Mouse (Mus musculus) kidney, embryonic 15.5 days (tissue): ENCODE results near the gene Ints5. TPM values are rescaled to one million over a fixed set of nuclear protein-coding genes. Genes with fewer than 3 reads are reported as not detected.

Source experiments
- ATAC-seq: fragments of 200-750 bp; cut with Nextera tagmentation; replicated peaks from 2 replicates; pipeline ENCODE4 v1.8.0; 2017; ENCODE audit warnings: moderate TSS enrichment; ENCODE audit not compliant: low FRiP score
- H3K27ac ChIP-seq: fragments of 300-500 bp; sonication (generic); 2 replicates; pipeline ENCODE4 v1.5.1; 2015; ENCODE audit warnings: mild to moderate bottlenecking, inconsistent platforms
- H3K27me3 ChIP-seq: fragments of 300-500 bp; sonication (generic); 2 replicates; pipeline ENCODE4 v1.6.1; 2015; ENCODE audit warnings: inconsistent platforms
- H3K36me3 ChIP-seq: fragments of 300-500 bp; sonication (generic); 2 replicates; pipeline ENCODE4 v1.6.1; 2015; ENCODE audit warnings: inconsistent platforms
- H3K4me1 ChIP-seq: fragments of 300-500 bp; sonication (generic); 2 replicates; pipeline ENCODE4 v1.6.1; 2015; ENCODE audit warnings: inconsistent platforms
- H3K4me2 ChIP-seq: fragments of 300-500 bp; sonication (generic); 2 replicates; pipeline ENCODE4 v1.6.1; 2015; ENCODE audit warnings: moderate library complexity, mild to moderate bottlenecking, inconsistent platforms
- H3K4me3 ChIP-seq: fragments of 300-500 bp; sonication (generic); replicated peaks from 2 replicates; pipeline ENCODE4 v1.5.1; 2015; ENCODE audit warnings: mild to moderate bottlenecking, inconsistent platforms
- H3K9ac ChIP-seq: fragments of 300-500 bp; sonication (generic); 2 replicates; pipeline ENCODE4 v1.6.1; 2015; ENCODE audit warnings: mild to moderate bottlenecking, inconsistent platforms
- H3K9me3 ChIP-seq: fragments of 300-500 bp; sonication (generic); replicated peaks from 2 replicates; pipeline ENCODE4 v1.6.1; 2016; ENCODE audit warnings: inconsistent platforms
- WGBS: fragments of 180-500 bp; shearing (Covaris S2); methylation state at CpG from one replicate; pipeline ENCODE4 v1.1.7; 2015; ENCODE audit warnings: mixed read lengths; 5-methylcytosine and 5-hydroxymethylcytosine counted together
- microRNA-seq: library from miRNA; unstranded; fragments of <30 nt; microRNA quantifications from one replicate; pipeline ENCODE4, GENCODE M21; 2016
- polyA plus RNA-seq: library from polyadenylated mRNA; unstranded; fragments of >200 nt; fragmentation: Nextera tagmentation; extraction: Ambion mirVana; gene quantifications from 2 replicates; pipeline ENCODE4 v1.2.1, GENCODE M21; 2015

Gene Ints5
- polyA plus RNA-seq, 1 experiment from 2014 or later = 47.4 TPM

GRCm38 (mm10) chr19:8941136-8941514 lies 48.3 kb downstream of the Ints5 start:
- Histone ChIP-seq H3K9ac (peak overlapping the region; percentile 96), H3K9me3 (no peaks in the 10 kb centered on the region), H3K27me3 (no peaks in the 10 kb centered on the region), H3K4me3 (peak overlapping the region; percentile 63), H3K4me1 (peaks cover 45% of the 10 kb centered on the region), H3K27ac (peak overlapping the region; percentile 99), H3K4me2 (peak overlapping the region; percentile 72), H3K36me3 (peaks cover 63% of the 10 kb centered on the region)
- 25% methylated on average over 10 of the region's 10 CpGs for WGBS
- ATAC-seq = peak; percentile 22

- Histone ChIP-seq H3K4me2 (peak within 1 kb of the TSS; percentile 72), H3K9me3 (no peaks in the 10 kb centered on the region), H3K36me3 (peaks cover 63% of the 10 kb centered on the region), H3K4me3 (peak within 1 kb of the TSS; percentile 63), H3K4me1 (peaks cover 45% of the 10 kb centered on the region), H3K9ac (peak within 1 kb of the TSS; percentile 96), H3K27ac (peak within 1 kb of the TSS; percentile 99), H3K27me3 (no peaks in the 10 kb centered on the region)
- WGBS = under 1% methylated on average over 64 of the region's 64 CpGs
- ATAC-seq = peak; percentile 94
Measured at GRCm38 (mm10) chr19:8941515-8942217, 48.9 kb downstream of the Ints5 start, which contains the start of gene Mta2. TSS of gene Mta2 (plus strand) at chr19:8941875.

GRCm38 (mm10) chr19:8942276-8942964 lies 49.6 kb downstream of the Ints5 start:
- Histone ChIP-seq H3K4me3 (peak overlapping the region; percentile 63), H3K4me2 (peak overlapping the region; percentile 72), H3K4me1 (peaks cover 45% of the 10 kb centered on the region), H3K36me3 (peaks cover 63% of the 10 kb centered on the region), H3K27me3 (no peaks in the 10 kb centered on the region), H3K9me3 (no peaks in the 10 kb centered on the region), H3K9ac (peak overlapping the region; percentile 96), H3K27ac (peak overlapping the region; percentile 99)
- ATAC-seq = peak; percentile 73
- 0% methylated on average over 46 of the region's 46 CpGs for WGBS

GRCm38 (mm10) chr19:8943047-8943446 lies 50.2 kb downstream of the Ints5 start:
- H3K4me1 ChIP-seq = peaks cover 45% of the 10 kb centered on the region
- peak overlapping the region; percentile 99 for H3K27ac ChIP-seq
- peak overlapping the region; percentile 72 for H3K4me2 ChIP-seq
- H3K9me3 ChIP-seq = no peaks in the 10 kb centered on the region
- WGBS = 55% methylated on average over 2 of the region's 2 CpGs
- peaks cover 64% of the 10 kb centered on the region for H3K36me3 ChIP-seq
- peak overlapping the region; percentile 63 for H3K4me3 ChIP-seq
- ATAC-seq = no peak
- no peaks in the 10 kb centered on the region for H3K27me3 ChIP-seq
- peak overlapping the region; percentile 96 for H3K9ac ChIP-seq

GRCm38 (mm10) chr19:8944062-8944461 lies 51.3 kb downstream of the Ints5 start:
- Histone ChIP-seq H3K36me3 (peaks cover 64% of the 10 kb centered on the region), H3K9me3 (no peaks in the 10 kb centered on the region), H3K27me3 (no peaks in the 10 kb centered on the region), H3K4me1 (peaks cover 45% of the 10 kb centered on the region), H3K4me2 (peak overlapping the region; percentile 72), H3K27ac (peak overlapping the region; percentile 73), H3K4me3 (peak overlapping the region; percentile 63), H3K9ac (peak overlapping the region; percentile 41; the same call in 1 of the 2 replicates)
- ATAC-seq = no peak
- WGBS = 52% methylated on average over 5 of the region's 5 CpGs

GRCm38 (mm10) chr19:8944750-8945149 lies 51.9 kb downstream of the Ints5 start:
- Histone ChIP-seq H3K4me2 (peak overlapping the region; percentile 72), H3K4me3 (peak overlapping the region; percentile 35), H3K36me3 (peaks cover 64% of the 10 kb centered on the region), H3K27me3 (no peaks in the 10 kb centered on the region), H3K9ac (peak overlapping the region; percentile 26; the same call in 1 of the 2 replicates), H3K9me3 (no peaks in the 10 kb centered on the region), H3K27ac (peak overlapping the region; percentile 33), H3K4me1 (peaks cover 45% of the 10 kb centered on the region)
- 20% methylated on average over 5 of the region's 5 CpGs for WGBS
- ATAC-seq = no peak

- ATAC-seq = no peak
- peak overlapping the region; percentile 26; the same call in 1 of the 2 replicates for H3K9ac ChIP-seq
- no peaks in the 10 kb centered on the region for H3K9me3 ChIP-seq
- peaks cover 42% of the 10 kb centered on the region for H3K4me1 ChIP-seq
- H3K27ac ChIP-seq = peak overlapping the region; percentile 33
- 79% methylated on average over 6 of the region's 6 CpGs for WGBS
- H3K27me3 ChIP-seq = no peaks in the 10 kb centered on the region
- peak overlapping the region; percentile 35 for H3K4me3 ChIP-seq
- peak overlapping the region; percentile 72 for H3K4me2 ChIP-seq
- H3K36me3 ChIP-seq = peaks cover 69% of the 10 kb centered on the region
Measured at GRCm38 (mm10) chr19:8945251-8945650, 52.4 kb downstream of the Ints5 start.

GRCm38 (mm10) chr19:8946929-8947328 lies 54.1 kb downstream of the Ints5 start:
- Histone ChIP-seq H3K36me3 (peaks cover 86% of the 10 kb centered on the region), H3K4me2 (no peak overlapping the region), H3K9me3 (no peaks in the 10 kb centered on the region), H3K4me1 (peaks cover 29% of the 10 kb centered on the region), H3K4me3 (no peak overlapping the region), H3K9ac (no peak overlapping the region), H3K27me3 (no peaks in the 10 kb centered on the region), H3K27ac (no peak overlapping the region)
- no peak for ATAC-seq
- WGBS = 93% methylated on average over 7 of the region's 7 CpGs

Small RNAs within 50 kb of the gene (microRNA-seq; reads per million reads assigned to microRNA genes)
- gene Mir5136 = not detected

Other genes with a start within 250 kb of the Ints5 start
- gene Chrm1, start 229.2 kb upstream of the Ints5 start, polyA plus RNA-seq = 0.06 and 0.14 TPM in 2 replicates
- 115 and 123 TPM in 2 replicates for gene Slc3a2, start 169.6 kb upstream of the Ints5 start, polyA plus RNA-seq
- gene Wdr74, start 157.2 kb upstream of the Ints5 start, polyA plus RNA-seq = 90.1 and 94.2 TPM in 2 replicates
- gene 1700092M07Rik, start 152.3 kb upstream of the Ints5 start, polyA plus RNA-seq = 2.0 and 2.6 TPM in 2 replicates
- 132 and 145 TPM in 2 replicates for gene Stx5a, start 151.6 kb upstream of the Ints5 start, polyA plus RNA-seq
- gene Nxf1, start 135.9 kb upstream of the Ints5 start, polyA plus RNA-seq = 183 and 189 TPM in 2 replicates
- 206 and 220 TPM in 2 replicates for gene Tmem223, start 122.0 kb upstream of the Ints5 start, polyA plus RNA-seq
- gene Tmem179b, start 118.5 kb upstream of the Ints5 start, polyA plus RNA-seq = 83.6 and 85.6 TPM in 2 replicates
- gene Taf6l, start 106.6 kb upstream of the Ints5 start, polyA plus RNA-seq = 31.5 and 35.1 TPM in 2 replicates
- 172 and 187 TPM in 2 replicates for gene Polr2g, start 94.4 kb upstream of the Ints5 start, polyA plus RNA-seq
- gene Zbtb3, start 90.5 kb upstream of the Ints5 start, polyA plus RNA-seq = 5.1 and 5.7 TPM in 2 replicates
- gene Ttc9c, start 73.7 kb upstream of the Ints5 start, polyA plus RNA-seq = 61.7 and 62.7 TPM in 2 replicates
- 5.6 and 6.4 TPM in 2 replicates for gene Hnrnpul2, start 73.0 kb upstream of the Ints5 start, polyA plus RNA-seq
- not detected in 2 replicates for gene AC129217.1, start 63.2 kb upstream of the Ints5 start, polyA plus RNA-seq
- gene Bscl2, start 55.5 kb upstream of the Ints5 start, polyA plus RNA-seq = 52.1 and 58.1 TPM in 2 replicates
- 4.8 and 8.5 TPM in 2 replicates for gene Gng3, start 53.8 kb upstream of the Ints5 start, polyA plus RNA-seq
- 0.84 and 1.3 TPM in 2 replicates for gene Lrrn4cl, start 42.2 kb upstream of the Ints5 start, polyA plus RNA-seq
- gene Ubxn1, start 21.5 kb upstream of the Ints5 start, polyA plus RNA-seq = 192 and 195 TPM in 2 replicates
- gene Uqcc3, start 12.1 kb upstream of the Ints5 start, polyA plus RNA-seq = 69.5 and 72.8 TPM in 2 replicates
- 82.3 and 111 TPM in 2 replicates for gene Lbhd1, start 9.3 kb upstream of the Ints5 start, polyA plus RNA-seq
- gene Gm49403, start 9.1 kb upstream of the Ints5 start, polyA plus RNA-seq = not detected in 2 replicates
- 100 TPM in 2 replicates for gene 1810009A15Rik, start 4.2 kb upstream of the Ints5 start, polyA plus RNA-seq
- not detected in 2 replicates for gene Gm49416, start 4.1 kb upstream of the Ints5 start, polyA plus RNA-seq
- 126 and 130 TPM in 2 replicates for gene Ganab, start 5.1 kb downstream of the Ints5 start, polyA plus RNA-seq
- 51.2 and 51.8 TPM in 2 replicates for gene B3gat3, start 27.4 kb downstream of the Ints5 start, polyA plus RNA-seq
- 3.9 and 4.9 TPM in 2 replicates for gene Rom1, start 36.4 kb downstream of the Ints5 start, polyA plus RNA-seq
- 28.7 and 33.5 TPM in 2 replicates for gene Eml3, start 36.5 kb downstream of the Ints5 start, polyA plus RNA-seq
- gene Mta2, start 48.9 kb downstream of the Ints5 start, polyA plus RNA-seq = 166 and 168 TPM in 2 replicates
- 32.9 and 33.5 TPM in 2 replicates for gene Tut1, start 60.8 kb downstream of the Ints5 start, polyA plus RNA-seq
- 467 and 476 TPM in 2 replicates for gene Eef1g, start 74.0 kb downstream of the Ints5 start, polyA plus RNA-seq
- 17.3 and 18.2 TPM in 2 replicates for gene Ahnak, start 96.3 kb downstream of the Ints5 start, polyA plus RNA-seq
- not detected in 2 replicates for gene Scgb1a1, start 195.0 kb downstream of the Ints5 start, polyA plus RNA-seq
- gene Asrgl1, start 242.6 kb downstream of the Ints5 start, polyA plus RNA-seq = 19.4 and 22.0 TPM in 2 replicates